Comparison of ENCODE assay signal across 8 mouse cellular contexts in genomic region chr13:55635146-55635571, GRCm38 (mm10). TPM values are rescaled to one million over a fixed set of nuclear protein-coding genes. Genes with fewer than 3 reads are reported as not detected.
DNase-seq lines count a peak whose midpoint lies in the region; ATAC-seq and TF ChIP-seq lines count a peak whose summit lies in the region.

No protein-coding gene starts in this region.

- H3K4me2 ChIP-seq in kidney, embryonic 15.5 days: peak overlapping the region; percentile 79
- H3K4me2 ChIP-seq in hindbrain, embryonic 13.5 days: peak overlapping the region; percentile 92
- peak overlapping the region; percentile 92 for H3K4me2 ChIP-seq in midbrain, embryonic 12.5 days (replicated peaks)

- H3K27ac ChIP-seq in kidney, embryonic 15.5 days: peak overlapping the region; percentile 42; the same call in 1 of the 2 replicates
- H3K27ac ChIP-seq in bone marrow, adult 2 months (ENCODE audit: control insufficient read depth, insufficient read depth, low read depth, low read length, poor library complexity): peak overlapping the region; percentile 56
- H3K27ac ChIP-seq in hindbrain, embryonic 13.5 days: peak overlapping the region; percentile 78; the same call in 1 of the 2 replicates
- 0 out of 2 replicates have a peak overlapping the region, but pooled peaks have one; percentile 50 for H3K27ac ChIP-seq in midbrain, embryonic 12.5 days (replicated peaks)

- H3K36me3 ChIP-seq in kidney, embryonic 15.5 days: peaks cover 60% of the 10 kb centered on the region
- H3K36me3 ChIP-seq in hindbrain, embryonic 13.5 days: peaks cover 54% of the 10 kb centered on the region
- peaks cover 45% of the 10 kb centered on the region for H3K36me3 ChIP-seq in midbrain, embryonic 12.5 days

- no peak for TF ChIP-seq CTCF in bone marrow, adult 2 months (IDR thresholded peaks at IDR 0.05; ENCODE audit: control insufficient read depth, insufficient read depth, low read length)

- H3K4me1 ChIP-seq in kidney, embryonic 15.5 days: peaks cover 16% of the 10 kb centered on the region
- no peaks in the 10 kb centered on the region; the same call in 1 of the 2 replicates for H3K4me1 ChIP-seq in bone marrow, adult 2 months (ENCODE audit: control insufficient read depth, insufficient read depth, low read length)
- H3K4me1 ChIP-seq in hindbrain, embryonic 13.5 days (replicated peaks): peaks cover 23% of the 10 kb centered on the region
- H3K4me1 ChIP-seq in midbrain, embryonic 12.5 days: peaks cover 20% of the 10 kb centered on the region

- H3K9ac ChIP-seq in kidney, embryonic 15.5 days: peak overlapping the region; percentile 89
- peak overlapping the region; percentile 91 for H3K9ac ChIP-seq in hindbrain, embryonic 13.5 days
- peak overlapping the region; percentile 92 for H3K9ac ChIP-seq in midbrain, embryonic 12.5 days (replicated peaks)

- no peak for TF ChIP-seq POLR2A in bone marrow, adult 2 months (IDR thresholded peaks at IDR 0.05; ENCODE audit: borderline replicate concordance, control insufficient read depth, low read depth, low read length)

- no peak for DNase-seq in kidney, adult 8-10 months
- DNase-seq in B cell, adult 2 months: no peak
- no peak for DNase-seq in gastrocnemius, adult 18-20 months (ENCODE audit: low spot score)
- DNase-seq in kidney, adult 11 months: no peak

- peak; percentile 69 for ATAC-seq in kidney, embryonic 15.5 days (replicated peaks; ENCODE audit: low FRiP score)
- peak; percentile 70 for ATAC-seq in hindbrain, embryonic 13.5 days (ENCODE audit: low FRiP score)
- peak; percentile 73 for ATAC-seq in midbrain, embryonic 12.5 days (ENCODE audit: low FRiP score, low read depth)

- no peaks in the 10 kb centered on the region for H3K27me3 ChIP-seq in kidney, embryonic 15.5 days
- H3K27me3 ChIP-seq in hindbrain, embryonic 13.5 days: no peaks in the 10 kb centered on the region
- H3K27me3 ChIP-seq in midbrain, embryonic 12.5 days: no peaks in the 10 kb centered on the region

- under 1% methylated on average over 40 of the region's 40 CpGs for WGBS in kidney, embryonic 15.5 days
- under 1% methylated on average over 40 of the region's 40 CpGs for WGBS in bone marrow, adult 2 months
- 0% methylated on average over 40 of the region's 40 CpGs for WGBS in hindbrain, embryonic 13.5 days
- 0% methylated on average over 27 of the region's 40 CpGs for WGBS in midbrain, embryonic 12.5 days

- peak overlapping the region; percentile 76 for H3K4me3 ChIP-seq in kidney, embryonic 15.5 days (replicated peaks)
- peak overlapping the region; percentile 87 for H3K4me3 ChIP-seq in bone marrow, adult 2 months (replicated peaks; ENCODE audit: control insufficient read depth, low read depth, low read length)
- H3K4me3 ChIP-seq in hindbrain, embryonic 13.5 days: peak overlapping the region; percentile 89
- H3K4me3 ChIP-seq in midbrain, embryonic 12.5 days: peak overlapping the region; percentile 98

- H3K9me3 ChIP-seq in kidney, embryonic 15.5 days (replicated peaks): no peaks in the 10 kb centered on the region
- no peaks in the 10 kb centered on the region for H3K9me3 ChIP-seq in hindbrain, embryonic 13.5 days
- H3K9me3 ChIP-seq in midbrain, embryonic 12.5 days: no peaks in the 10 kb centered on the region

RNA-seq across cellular contexts. Expression of gene Ddx46, which starts 0.3 kb away (rescaled TPM):
- polyA plus RNA-seq in kidney, embryonic 15.5 days (2015; fragmentation: Nextera tagmentation; extraction: Ambion mirVana): 38.0 and 38.7 TPM in 2 replicates
- polyA plus RNA-seq in bone marrow, adult 2 months (2011; ENCODE audit: insufficient read depth, insufficient read length, low replicate concordance, missing spikeins): 33.6 and 56.7 TPM in 2 replicates
- 29.6 and 30.6 TPM in 2 replicates for polyA plus RNA-seq in hindbrain, embryonic 13.5 days (2015; fragmentation: Nextera tagmentation; extraction: Ambion mirVana)
- 41.7 and 43.0 TPM in 2 replicates for polyA plus RNA-seq in midbrain, embryonic 12.5 days (2016; fragmentation: Nextera tagmentation; extraction: Ambion mirVana)
- 10 to 100 TPM; 23.1 to 23.7 TPM for total RNA-seq in gastrocnemius, adult 18-20 months (2021)

RNA-seq across cellular contexts. Expression of gene Caml, which starts 12.4 kb away (rescaled TPM):
- polyA plus RNA-seq in kidney, embryonic 15.5 days (2015; fragmentation: Nextera tagmentation; extraction: Ambion mirVana): 55.2 and 60.7 TPM in 2 replicates
- 26.9 TPM in 2 replicates for polyA plus RNA-seq in bone marrow, adult 2 months (2011; ENCODE audit: insufficient read depth, insufficient read length, low replicate concordance, missing spikeins)
- 101 and 105 TPM in 2 replicates for polyA plus RNA-seq in hindbrain, embryonic 13.5 days (2015; fragmentation: Nextera tagmentation; extraction: Ambion mirVana)
- 68.0 and 73.9 TPM in 2 replicates for polyA plus RNA-seq in midbrain, embryonic 12.5 days (2016; fragmentation: Nextera tagmentation; extraction: Ambion mirVana)
- total RNA-seq in gastrocnemius, adult 18-20 months (2021): 1 to 10 TPM; 8.1 to 9.2 TPM

RNA-seq across cellular contexts. Expression of gene B4galt7, which starts 35.5 kb away (rescaled TPM):
- polyA plus RNA-seq in kidney, embryonic 15.5 days (2015; fragmentation: Nextera tagmentation; extraction: Ambion mirVana): 25.9 and 28.9 TPM in 2 replicates
- polyA plus RNA-seq in bone marrow, adult 2 months (2011; ENCODE audit: insufficient read depth, insufficient read length, low replicate concordance, missing spikeins): 7.4 and 10.9 TPM in 2 replicates
- 44.8 and 49.8 TPM in 2 replicates for polyA plus RNA-seq in hindbrain, embryonic 13.5 days (2015; fragmentation: Nextera tagmentation; extraction: Ambion mirVana)
- polyA plus RNA-seq in midbrain, embryonic 12.5 days (2016; fragmentation: Nextera tagmentation; extraction: Ambion mirVana): 40.4 and 41.9 TPM in 2 replicates
- 1 to 10 TPM; 4.7 to 6.8 TPM for total RNA-seq in gastrocnemius, adult 18-20 months (2021)

RNA-seq across cellular contexts. Expression of gene B230219D22Rik, which starts 57.8 kb away (rescaled TPM):
- 63.0 and 64.1 TPM in 2 replicates for polyA plus RNA-seq in kidney, embryonic 15.5 days (2015; fragmentation: Nextera tagmentation; extraction: Ambion mirVana)
- 10.9 and 13.9 TPM in 2 replicates for polyA plus RNA-seq in bone marrow, adult 2 months (2011; ENCODE audit: insufficient read depth, insufficient read length, low replicate concordance, missing spikeins)
- 67.5 and 70.8 TPM in 2 replicates for polyA plus RNA-seq in hindbrain, embryonic 13.5 days (2015; fragmentation: Nextera tagmentation; extraction: Ambion mirVana)
- 71.4 and 74.5 TPM in 2 replicates for polyA plus RNA-seq in midbrain, embryonic 12.5 days (2016; fragmentation: Nextera tagmentation; extraction: Ambion mirVana)
- total RNA-seq in gastrocnemius, adult 18-20 months (2021): 10 to 100 TPM; 28.7 to 32.0 TPM
